Mouse (Mus musculus) MEL (cell line): ENCODE measurements around the gene Ppp6r3. TPM values are rescaled to one million over a fixed set of nuclear protein-coding genes. Genes with fewer than 3 reads are reported as not detected.
"Not testable (repeated sequence)": the region's sequence is repeated elsewhere in the genome, so short reads cannot be mapped to it uniquely, and the experiment has no call there.

Experiments
- DNase-seq: peaks from one replicate; pipeline ENCODE4 v3.0.0; 2011; ENCODE audit warnings: low read depth, low spot score
- H3K27ac ChIP-seq: 2 replicates; pipeline ENCODE4 v1.5.1; 2012; ENCODE audit warnings: low read depth, mild to moderate bottlenecking, control low read depth, low read length, moderate library complexity; ENCODE audit not compliant: control insufficient read depth
- H3K27me3 ChIP-seq, 2 experiments: fragments of 150-350 bp in 1 of 2; sonication (generic) in 1 of 2; 2 replicates each; pipeline ENCODE4 v1.6.1; 2012; ENCODE audit warnings: low read length in 2 of 2, mild to moderate bottlenecking in 2 of 2, improper control_type of control experiment in 1 of 2, moderate library complexity in 1 of 2; ENCODE audit not compliant: insufficient read depth in 2 of 2, control insufficient read depth in 1 of 2
- H3K36me3 ChIP-seq, 2 experiments: 2 replicates each; pipeline ENCODE4 v1.6.1; 2012 to 2014; ENCODE audit warnings: low read length in 2 of 2, improper control_type of control experiment in 1 of 2, inconsistent platforms in 1 of 2, mild to moderate bottlenecking in 1 of 2; ENCODE audit not compliant: insufficient read depth in 2 of 2, control insufficient read depth in 1 of 2
- H3K4me1 ChIP-seq, 2 experiments: fragments of 150-350 bp in 1 of 2; sonication (generic) in 1 of 2; 2 replicates each; pipeline ENCODE4 v1.6.1; 2012; ENCODE audit warnings: low read length in 2 of 2, improper control_type of control experiment in 1 of 2, mild to moderate bottlenecking in 1 of 2; ENCODE audit not compliant: insufficient read depth in 2 of 2, control insufficient read depth in 1 of 2
- H3K4me3 ChIP-seq, 2 experiments: fragments of 150-350 bp in 1 of 2; sonication (generic) in 1 of 2; 2 replicates each; pipeline ENCODE4 v1.5.1; 2012; ENCODE audit warnings: low read depth in 2 of 2, low read length in 2 of 2, mild to moderate bottlenecking in 2 of 2, moderate library complexity in 2 of 2, control low read depth in 1 of 2, improper control_type of control experiment in 1 of 2; ENCODE audit not compliant: control insufficient read depth in 1 of 2, insufficient read depth in 1 of 2
- H3K79me2 ChIP-seq: 2 replicates; pipeline ENCODE4 v1.6.1; 2012; ENCODE audit warnings: mild to moderate bottlenecking, low read length, moderate library complexity; ENCODE audit not compliant: control insufficient read depth, poor library complexity, insufficient read depth
- H3K9ac ChIP-seq: 2 replicates; pipeline ENCODE4 v1.6.1; 2012; ENCODE audit warnings: low read depth, mild to moderate bottlenecking, control low read depth, low read length, moderate library complexity; ENCODE audit not compliant: control insufficient read depth, poor library complexity, severe bottlenecking
- H3K9me3 ChIP-seq: fragments of 150-350 bp; sonication (generic); replicated peaks from 2 replicates; pipeline ENCODE4 v1.6.1; 2012; ENCODE audit warnings: mild to moderate bottlenecking, low read length, improper control_type of control experiment, moderate library complexity; ENCODE audit not compliant: insufficient read depth
- BHLHE40 ChIP-seq: IDR thresholded peaks from 2 replicates; pipeline ENCODE4 v1.6.1; 2012; ENCODE audit warnings: low read depth, mild to moderate bottlenecking, inconsistent platforms, low read length, improper control_type of control experiment, borderline replicate concordance
- CHD1 ChIP-seq: IDR thresholded peaks from 2 replicates; pipeline ENCODE4 v1.6.1; 2012; ENCODE audit warnings: low read depth, mild to moderate bottlenecking, inconsistent platforms, low read length, improper control_type of control experiment
- CTCF ChIP-seq, 3 experiments: IDR thresholded peaks in 2 of 3; conservative IDR thresholded peaks in 1 of 3; 2 replicates each; pipeline ENCODE4 v1.5.1; 2011 to 2012; ENCODE audit warnings: low read length in 3 of 3, low read depth in 2 of 3, mild to moderate bottlenecking in 2 of 3, improper control_type of control experiment in 1 of 3, inconsistent platforms in 1 of 3, mixed read lengths in 1 of 3, moderate library complexity in 1 of 3; ENCODE audit not compliant: control insufficient read depth in 1 of 3, insufficient read depth in 1 of 3, poor library complexity in 1 of 3, severe bottlenecking in 1 of 3
- ELF1 ChIP-seq: IDR thresholded peaks from 2 replicates; pipeline ENCODE4 v1.6.1; 2014; ENCODE audit warnings: low read depth, mild to moderate bottlenecking, inconsistent platforms, low read length, improper control_type of control experiment, moderate library complexity
- GABPA ChIP-seq: IDR thresholded peaks from 2 replicates; pipeline ENCODE4 v1.6.1; 2012; ENCODE audit warnings: low read depth, mild to moderate bottlenecking, inconsistent platforms, low read length, improper control_type of control experiment, moderate library complexity
- KAT2A ChIP-seq: conservative IDR thresholded peaks from 2 replicates; pipeline ENCODE4 v1.6.1; 2012; ENCODE audit warnings: low read depth, low read length, improper control_type of control experiment, inconsistent platforms
- MAX ChIP-seq: IDR thresholded peaks from 2 replicates; pipeline ENCODE4 v1.6.1; 2011; ENCODE audit warnings: low read length, improper control_type of control experiment
- MAZ ChIP-seq: IDR thresholded peaks from 2 replicates; pipeline ENCODE4 v1.6.1; 2012; ENCODE audit warnings: low read depth, mild to moderate bottlenecking, inconsistent platforms, low read length, improper control_type of control experiment
- NELFE ChIP-seq: IDR thresholded peaks from 2 replicates; pipeline ENCODE4 v1.6.1; 2011; ENCODE audit warnings: low read depth, low read length, improper control_type of control experiment
- POLR2AphosphoS5 ChIP-seq: IDR thresholded peaks from 2 replicates; pipeline ENCODE4 v1.6.1; 2012; ENCODE audit warnings: low read depth, borderline replicate concordance, mild to moderate bottlenecking, inconsistent platforms, low read length, moderate library complexity, mixed read lengths
- RAD21 ChIP-seq: IDR thresholded peaks from 2 replicates; pipeline ENCODE4 v1.6.1; 2011; ENCODE audit warnings: mild to moderate bottlenecking, low read depth, low read length, improper control_type of control experiment
- RCOR1 ChIP-seq: IDR thresholded peaks from 2 replicates; pipeline ENCODE4 v1.6.1; 2012; ENCODE audit warnings: low read depth, mild to moderate bottlenecking, inconsistent platforms, low read length, improper control_type of control experiment
- SMC3 ChIP-seq: IDR thresholded peaks from 2 replicates; pipeline ENCODE4 v1.6.1; 2011; ENCODE audit warnings: low read depth, low read length, improper control_type of control experiment
- TAL1 ChIP-seq: IDR thresholded peaks from 2 replicates; pipeline ENCODE4 v1.6.1; 2012; ENCODE audit warnings: mild to moderate bottlenecking, inconsistent platforms, low read length, moderate library complexity, mixed read lengths
- UBTF ChIP-seq: IDR thresholded peaks from 2 replicates; pipeline ENCODE4 v1.6.1; 2012; ENCODE audit warnings: low read depth, mild to moderate bottlenecking, inconsistent platforms, low read length, improper control_type of control experiment, moderate library complexity, borderline replicate concordance; ENCODE audit not compliant: insufficient read depth
- ZC3H11A ChIP-seq: IDR thresholded peaks from 2 replicates; pipeline ENCODE4 v1.6.1; 2012; ENCODE audit warnings: low read depth, mild to moderate bottlenecking, inconsistent platforms, low read length, improper control_type of control experiment
- ZKSCAN1 ChIP-seq: IDR thresholded peaks from 2 replicates; pipeline ENCODE4 v1.6.1; 2012; ENCODE audit warnings: low read depth, mild to moderate bottlenecking, inconsistent platforms, low read length, improper control_type of control experiment, moderate library complexity
- ZMIZ1 ChIP-seq: IDR thresholded peaks from 2 replicates; pipeline ENCODE4 v1.6.1; 2012; ENCODE audit warnings: low read depth, mild to moderate bottlenecking, inconsistent platforms, low read length, improper control_type of control experiment, moderate library complexity
- ZNF384 ChIP-seq: IDR thresholded peaks from 2 replicates; pipeline ENCODE4 v1.6.1; 2012; ENCODE audit warnings: low read depth, mild to moderate bottlenecking, inconsistent platforms, low read length, improper control_type of control experiment
- polyA plus RNA-seq, 2 experiments: library from polyadenylated mRNA; stranded (reverse) in 1 of 2; unstranded in 1 of 2; fragments of >175 nt in 1 of 2; fragments of >200 nt in 1 of 2; gene quantifications; 2 replicates each; pipeline versions ENCODE4 v1.2.1 to v1.2.4; 2012; ENCODE audit warnings: low replicate concordance in 2 of 2, low read depth in 1 of 2; ENCODE audit not compliant: insufficient read length in 2 of 2, insufficient read depth in 1 of 2, missing spikeins in 1 of 2
- total RNA-seq: library from RNA; depleted of rRNA; stranded (reverse); fragments of 300-350 nt; gene quantifications from 2 replicates; pipeline ENCODE4 v1.2.3, GENCODE M21; 2012

Gene Ppp6r3
- total and polyA plus RNA-seq, 3 experiments, result 49.4 to 135 (median 70.0) TPM

GRCm38 (mm10) chr19:3589547-3589946 lies 14.0 kb upstream of the Ppp6r3 start (continued):
- TF ChIP-seq POLR2AphosphoS5 (no peak), RCOR1 (peak; percentile 81)

- peak; percentile 68 for DNase-seq
- Histone ChIP-seq H3K36me3 (peaks cover 0 to 17% of the 10 kb centered on the region in 2 experiments; a peak in 2 of 4 replicates), H3K4me1 (peaks cover 11 to 16% of the 10 kb centered on the region in 2 experiments)
- H3K27ac ChIP-seq, H3K9ac ChIP-seq, H3K27me3 ChIP-seq, H3K4me3 ChIP-seq, H3K79me2 ChIP-seq, H3K9me3 ChIP-seq: not testable (repeated sequence)
- TF ChIP-seq CTCF (IDR thresholded peaks at IDR 0.05 in 2 of 3, conservative IDR thresholded peaks at IDR 0.05 in 1 of 3; ENCODE audit: control insufficient read depth in 1 of 3, insufficient read depth in 1 of 3, low read depth in 2 of 3, low read length in 3 of 3, poor library complexity in 1 of 3, severe bottlenecking in 1 of 3), result peak; percentile 66 to 73 (median 72)
- peak; percentile 49 for TF ChIP-seq SMC3
- peak; percentile 14 for TF ChIP-seq RAD21
Observed at GRCm38 (mm10) chr19:3587729-3588128, 12.2 kb upstream of the Ppp6r3 start.

- H3K79me2 ChIP-seq, result no peaks in the 10 kb centered on the region
- H3K4me3 ChIP-seq, result no peak overlapping the region
- no peaks in the 10 kb centered on the region for H3K27me3 ChIP-seq
- H3K9me3 ChIP-seq, result no peaks in the 10 kb centered on the region
- no peak overlapping the region for H3K9ac ChIP-seq
- H3K36me3 ChIP-seq, result peaks cover 0 to 17% of the 10 kb centered on the region in 2 experiments; a peak in 2 of 4 replicates
- TF ChIP-seq RAD21 (peak; percentile 36), ZC3H11A (0 out of 2 replicates have a peak, but pooled peaks have one; percentile 11), GABPA (no peak), SMC3 (peak; percentile 48), CTCF (IDR thresholded peaks at IDR 0.05 in 2 of 3, conservative IDR thresholded peaks at IDR 0.05 in 1 of 3; ENCODE audit: control insufficient read depth in 1 of 3, insufficient read depth in 1 of 3, low read depth in 2 of 3, low read length in 3 of 3, poor library complexity in 1 of 3, severe bottlenecking in 1 of 3) (peak; percentile 80 to 91 (median 87))
- H3K27ac ChIP-seq, result no peak overlapping the region
- DNase-seq, result peak; percentile 75
- peaks cover 11 to 16% of the 10 kb centered on the region in 2 experiments for H3K4me1 ChIP-seq
Observed at GRCm38 (mm10) chr19:3586540-3586939, 11.0 kb upstream of the Ppp6r3 start.

DNA sequence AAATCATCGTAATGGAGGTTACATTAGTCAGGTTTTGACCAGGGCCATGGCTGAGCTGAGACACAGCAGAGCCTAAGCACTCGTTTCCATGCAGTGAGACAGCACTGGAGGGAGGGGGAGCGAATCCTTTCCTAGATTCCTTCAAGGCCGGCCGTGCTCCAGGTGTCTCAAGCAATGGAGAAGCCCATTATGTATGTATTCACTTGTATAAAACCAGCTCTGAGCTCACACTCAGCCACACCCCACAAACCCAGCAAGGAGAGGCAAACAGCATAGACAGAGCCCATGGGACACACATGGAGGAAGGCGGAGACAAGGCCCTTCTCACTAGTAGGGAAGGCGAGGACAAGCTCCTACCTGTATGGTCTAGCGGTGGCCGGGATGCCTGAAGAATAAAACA lies 10.5 kb upstream of the Ppp6r3 start:
- Histone ChIP-seq H3K9ac (no peak overlapping the region), H3K27ac (no peak overlapping the region)
- TF ChIP-seq KAT2A, result no peak
- TF ChIP-seq ZMIZ1, result no peak
- TF ChIP-seq RAD21, result no peak
- no peak for TF ChIP-seq TAL1
- TF ChIP-seq ELF1, result no peak
- no peak for TF ChIP-seq ZNF384
- TF ChIP-seq GABPA, result no peak
- TF ChIP-seq RCOR1, result no peak
- TF ChIP-seq CHD1, result no peak
- no peak for TF ChIP-seq MAX
- TF ChIP-seq BHLHE40, result no peak
- TF ChIP-seq UBTF, result no peak
- no peak for TF ChIP-seq ZKSCAN1
- no peak for TF ChIP-seq MAZ
- TF ChIP-seq NELFE, result no peak
- TF ChIP-seq, all 39 proteins: peak for 0
- Histone ChIP-seq H3K9me3 (no peaks in the 10 kb centered on the region), H3K79me2 (no peaks in the 10 kb centered on the region), H3K4me3 (no peak overlapping the region), H3K27me3 (no peaks in the 10 kb centered on the region), H3K36me3 (peaks cover 0 to 17% of the 10 kb centered on the region in 2 experiments; a peak in 2 of 4 replicates), H3K4me1 (peaks cover 11 to 16% of the 10 kb centered on the region in 2 experiments)
- DNase-seq, result no peak
